Mouse (Mus musculus) cerebellum, postnatal 25 days (tissue): ENCODE results near the gene Prkca.

ENCODE experiments used
- DNase-seq, 2 experiments: peaks; one replicate each; pipeline ENCODE4 v3.0.0; 2021; ENCODE audit warnings: mixed read lengths in 2 of 2

Gene Prkca

GRCm38 (mm10) chr11:108200679-108201586, 142.8 kb downstream of the Prkca start:
- DNase-seq, result no peak

GRCm38 (mm10) chr11:108199429-108199985, 144.2 kb downstream of the Prkca start:
- DNase-seq, result no peak

GRCm38 (mm10) chr11:108198592-108198991, 145.1 kb downstream of the Prkca start:
- no peak for DNase-seq

GRCm38 (mm10) chr11:108197427-108198218, 146.1 kb downstream of the Prkca start:
- no peak for DNase-seq

GRCm38 (mm10) chr11:108196796-108197195, 146.9 kb downstream of the Prkca start:
- DNase-seq, result no peak

- DNase-seq, result no peak
These were observed 153.4 kb downstream of the Prkca start for GRCm38 (mm10) chr11:108190298-108190697.

GRCm38 (mm10) chr11:108189362-108189761, 154.4 kb downstream of the Prkca start:
- no peak for DNase-seq

- no peak for DNase-seq
These were observed 161.3 kb downstream of the Prkca start for GRCm38 (mm10) chr11:108182421-108182820.

- no peak for DNase-seq
These were observed 162.6 kb downstream of the Prkca start for GRCm38 (mm10) chr11:108181012-108181713.

GRCm38 (mm10) chr11:108178802-108179201, 164.9 kb downstream of the Prkca start:
- no peak for DNase-seq

- no peak for DNase-seq
These were observed 165.5 kb downstream of the Prkca start for GRCm38 (mm10) chr11:108178258-108178657.

- no peak for DNase-seq
These were observed 167.0 kb downstream of the Prkca start for GRCm38 (mm10) chr11:108176715-108177114.

- no peak for DNase-seq
These were observed 171.8 kb downstream of the Prkca start for GRCm38 (mm10) chr11:108171917-108172316.

- no peak for DNase-seq
These were observed 172.5 kb downstream of the Prkca start for GRCm38 (mm10) chr11:108171260-108171659.

GRCm38 (mm10) chr11:108170107-108170506, 173.6 kb downstream of the Prkca start:
- DNase-seq, result no peak

- DNase-seq, result no peak
These were observed 178.0 kb downstream of the Prkca start for GRCm38 (mm10) chr11:108165725-108166124.

- no peak for DNase-seq
These were observed 181.1 kb downstream of the Prkca start for GRCm38 (mm10) chr11:108162639-108163038.

- no peak for DNase-seq
These were observed 181.6 kb downstream of the Prkca start for GRCm38 (mm10) chr11:108162110-108162509.

- no peak for DNase-seq
These were observed 183.7 kb downstream of the Prkca start for GRCm38 (mm10) chr11:108160056-108160455.

- DNase-seq, result no peak
These were observed 185.7 kb downstream of the Prkca start for GRCm38 (mm10) chr11:108158046-108158445.

- no peak for DNase-seq
These were observed 186.7 kb downstream of the Prkca start for GRCm38 (mm10) chr11:108157074-108157473.

GRCm38 (mm10) chr11:108156107-108156506, 187.6 kb downstream of the Prkca start:
- no peak for DNase-seq

- no peak for DNase-seq
These were observed 188.6 kb downstream of the Prkca start for GRCm38 (mm10) chr11:108155088-108155580.
